Mouse (Mus musculus) MEL-GATA-1-ER (cell line): Measurements from ENCODE around the gene Hist3h2a.

Source experiments
- DNase-seq: peaks from one replicate; pipeline ENCODE4 v3.0.0-alpha.2; 2012; ENCODE audit warnings: low read depth; ENCODE audit errors: extremely low read depth

Gene Hist3h2a

DNA sequence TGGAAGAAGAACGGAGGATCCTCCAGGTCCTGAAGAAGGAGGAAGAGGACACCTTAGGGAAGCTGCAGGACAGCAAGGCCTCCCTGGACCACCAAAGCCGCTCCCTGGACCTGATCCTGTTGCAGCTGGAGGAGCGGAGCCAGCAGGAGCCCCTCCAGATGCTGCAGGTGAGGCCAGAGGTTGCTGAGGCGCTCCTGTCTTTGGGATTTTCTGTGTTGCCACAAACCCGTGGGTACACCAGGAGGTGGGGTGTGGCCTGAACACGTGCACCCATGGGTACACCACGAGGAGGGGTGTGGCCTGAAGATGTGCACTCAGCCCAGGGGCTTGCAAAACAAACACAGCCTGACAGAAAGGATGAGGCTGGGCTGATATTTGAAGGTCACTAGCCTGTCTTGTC lies 14.1 kb downstream of the Hist3h2a start:
- DNase-seq = no peak

DNA sequence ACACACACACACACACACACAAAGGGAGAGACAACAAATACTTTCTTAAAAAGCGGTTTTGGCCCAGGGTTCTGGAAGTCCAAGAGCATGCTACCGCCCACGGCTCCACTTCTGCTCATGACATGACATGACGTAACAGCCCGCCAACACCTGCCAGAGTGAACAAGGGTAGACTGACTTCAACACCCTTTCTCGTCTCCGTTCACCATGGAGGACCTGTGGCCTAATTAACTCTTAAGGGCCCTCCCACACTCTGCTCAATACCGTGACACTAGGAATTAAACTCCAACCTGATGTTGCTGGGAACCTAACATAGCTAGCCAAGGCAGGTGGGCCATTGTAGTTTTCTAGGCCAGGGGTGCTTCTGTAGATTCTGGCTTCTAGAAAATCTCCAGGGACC lies 14.5 kb downstream of the Hist3h2a start:
- DNase-seq = no peak

DNA sequence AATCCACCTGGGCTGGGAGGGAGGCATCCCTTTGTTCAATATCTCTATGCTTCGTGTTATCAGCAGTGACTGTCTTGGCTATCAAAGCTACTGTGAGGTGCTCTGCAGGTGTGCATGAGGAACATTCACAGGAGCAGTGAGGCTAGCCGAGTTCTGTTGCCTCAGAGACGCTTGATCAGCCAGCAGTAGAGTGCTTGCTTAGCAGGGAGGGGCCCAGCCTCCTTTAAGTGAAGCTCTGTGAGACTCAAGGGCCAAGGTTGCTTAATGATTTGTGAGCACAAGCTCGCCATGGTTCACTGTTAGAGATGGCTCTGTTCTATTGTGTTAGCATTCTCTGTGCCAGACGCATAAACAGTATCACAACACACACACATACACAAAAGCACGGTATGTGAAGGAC lies 15.2 kb downstream of the Hist3h2a start:
- no peak for DNase-seq

DNA sequence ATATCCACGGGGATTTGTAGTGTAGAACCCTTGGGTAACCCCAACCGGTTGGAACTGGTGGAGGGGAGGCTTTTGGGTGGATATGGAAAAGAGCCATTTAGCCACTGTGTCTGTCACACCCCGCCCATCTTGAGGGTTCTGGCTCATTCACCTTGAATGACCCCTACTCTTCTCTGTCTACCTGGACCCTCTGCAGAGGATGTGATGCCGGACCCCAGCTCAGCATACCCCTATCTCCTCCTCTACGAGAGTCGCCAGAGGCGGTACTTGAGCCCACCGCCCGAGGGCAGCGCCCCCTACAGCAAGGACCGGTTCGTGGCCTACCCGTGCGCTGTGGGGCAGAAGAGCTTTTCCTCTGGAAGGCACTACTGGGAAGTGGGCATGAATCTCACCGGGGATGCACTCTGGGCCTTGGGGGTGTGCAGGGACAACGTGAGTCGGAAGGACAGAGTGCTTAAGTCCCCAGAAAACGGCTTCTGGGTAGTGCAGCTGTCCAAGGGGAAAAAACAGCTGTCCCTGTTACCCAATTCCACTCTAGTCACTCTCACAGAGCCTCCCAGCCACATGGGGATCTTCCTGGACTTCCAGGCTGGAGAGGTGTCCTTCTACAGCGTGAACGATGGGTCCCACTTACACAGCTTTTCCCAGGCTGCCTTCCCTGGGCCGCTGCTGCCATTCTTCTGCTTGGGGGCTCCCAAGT lies 16.5 kb downstream of the Hist3h2a start:
- DNase-seq = no peak

DNA sequence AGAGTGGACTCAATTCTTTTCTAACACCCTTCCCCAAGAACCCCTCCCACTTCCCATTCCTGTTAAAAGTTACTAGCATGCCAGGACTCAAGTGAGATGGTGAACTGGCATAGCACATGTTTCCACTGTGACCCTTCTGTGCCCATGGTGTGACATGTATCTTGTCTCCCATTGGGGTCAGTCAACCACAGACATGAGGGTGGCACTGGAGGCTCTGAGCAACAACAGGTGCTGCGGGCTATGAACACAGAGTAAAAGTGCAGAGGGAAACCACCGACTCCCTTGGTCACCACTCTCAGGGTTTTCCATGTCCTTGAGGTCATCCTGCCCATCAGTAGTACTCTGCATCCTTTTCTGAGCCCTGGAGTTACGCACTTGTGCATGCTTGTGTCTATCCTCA lies 17.3 kb downstream of the Hist3h2a start:
- no peak for DNase-seq

DNA sequence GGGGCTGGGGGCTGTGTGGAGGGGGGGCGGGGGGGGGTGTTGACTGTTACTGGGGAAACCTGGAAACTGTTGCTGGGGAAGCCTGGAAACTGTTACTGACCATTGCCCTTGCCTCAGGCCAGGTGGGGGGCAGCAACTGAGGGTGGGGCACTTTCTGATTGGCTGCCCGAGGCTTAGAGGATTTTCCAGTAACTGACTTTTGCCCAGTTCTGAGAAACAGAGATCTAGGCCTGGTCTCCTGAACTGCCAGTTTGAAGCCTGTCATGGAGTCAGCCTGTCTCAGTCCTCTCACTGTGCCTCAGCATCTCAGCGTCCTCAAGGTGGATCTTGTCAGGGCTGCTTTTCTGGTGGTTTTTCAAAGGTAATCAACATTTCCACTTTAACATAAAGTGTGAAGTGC lies 19.9 kb downstream of the Hist3h2a start:
- DNase-seq = no peak

DNA sequence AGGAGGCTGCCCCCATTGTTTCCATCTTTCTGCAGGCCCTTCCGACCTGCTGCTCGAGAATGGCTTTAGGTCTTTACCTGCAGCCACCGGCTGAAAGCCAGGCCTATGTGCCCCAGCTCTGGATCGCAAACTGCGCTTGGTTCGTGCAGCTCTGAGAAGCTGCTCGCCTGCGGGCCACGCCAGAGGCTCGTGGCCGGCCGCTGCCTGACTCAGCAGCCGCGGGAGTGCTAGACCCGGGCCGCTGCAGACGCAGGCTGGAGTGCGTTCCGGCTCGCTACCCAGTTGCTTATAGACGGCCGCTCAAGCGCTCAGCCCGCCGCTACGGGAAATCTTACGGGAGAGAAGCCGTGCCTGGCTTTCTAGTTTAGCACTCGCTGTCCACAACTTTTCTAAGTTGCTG lies 22.7 kb downstream of the Hist3h2a start:
- peak; percentile 9 for DNase-seq

DNA sequence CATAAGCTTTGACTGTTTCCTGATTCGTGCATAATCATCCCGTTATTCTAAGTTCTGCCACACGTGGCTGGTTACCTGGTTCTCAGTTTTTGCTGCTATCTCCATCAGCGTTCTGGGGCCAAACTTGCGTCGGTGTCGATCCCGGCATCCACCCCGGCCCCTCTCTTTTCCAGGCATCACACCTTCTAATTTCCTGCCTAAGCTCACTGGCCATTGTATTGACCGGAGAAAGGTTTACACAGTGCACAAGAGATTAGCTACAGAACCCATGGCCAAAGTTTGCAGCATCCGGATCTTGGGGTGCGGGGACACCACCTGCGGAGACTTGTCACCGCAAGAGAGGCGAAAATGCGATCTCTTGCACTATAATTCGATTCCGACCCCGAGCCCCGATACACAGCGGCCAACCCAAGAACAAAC lies 23.1 kb downstream of the Hist3h2a start:
- DNase-seq = peak; percentile 13

DNA sequence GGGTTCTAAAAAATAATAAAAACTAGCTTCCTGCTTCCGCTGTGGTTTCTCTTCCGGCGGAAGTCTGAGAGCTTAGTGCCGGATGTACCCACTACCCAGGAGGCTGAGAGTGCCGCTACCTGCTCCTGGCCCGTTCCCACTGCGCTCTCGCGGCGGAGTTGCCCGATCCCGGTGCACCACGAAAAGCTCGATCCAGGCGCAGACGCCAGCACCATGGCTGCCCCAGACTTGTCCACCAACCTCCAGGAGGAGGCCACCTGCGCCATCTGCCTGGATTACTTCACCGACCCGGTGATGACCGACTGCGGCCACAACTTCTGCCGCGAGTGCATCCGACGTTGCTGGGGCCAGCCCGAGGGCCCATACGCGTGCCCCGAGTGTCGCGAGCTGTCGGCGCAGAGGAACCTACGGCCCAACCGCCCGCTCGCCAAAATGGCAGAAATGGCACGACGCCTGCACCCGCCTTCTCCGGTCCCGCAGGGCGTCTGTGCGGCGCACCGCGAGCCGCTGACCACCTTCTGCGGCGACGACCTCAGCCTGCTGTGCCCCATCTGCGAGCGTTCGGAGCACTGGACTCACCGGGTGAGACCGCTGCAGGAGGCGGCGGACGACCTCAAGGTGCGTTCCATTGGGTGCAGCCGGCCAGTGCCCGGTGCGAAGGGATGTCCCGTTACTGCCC lies 23.7 kb downstream of the Hist3h2a start, which contains the start of gene Trim11:
Trim11 (plus strand) TSS at position 67 of the 679 bp plus-strand sequence.
- DNase-seq = peak; percentile 69

DNA sequence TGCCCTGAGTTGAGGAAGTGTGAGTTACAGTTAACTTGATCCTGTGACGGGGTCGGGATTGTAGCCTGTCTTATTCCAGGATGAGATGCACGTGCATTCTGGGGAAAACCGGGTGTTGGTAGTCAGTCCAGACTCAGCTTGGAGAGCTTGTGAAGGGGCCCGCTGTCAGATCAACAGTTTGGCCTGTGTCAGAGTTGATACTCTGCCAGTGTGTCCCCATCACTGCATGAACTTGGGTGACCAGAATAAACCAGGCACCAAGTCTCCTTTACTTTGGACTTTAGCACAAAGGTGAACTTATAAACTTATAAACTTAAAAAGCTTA lies 24.2 kb downstream of the Hist3h2a start:
- DNase-seq = peak; percentile 26

DNA sequence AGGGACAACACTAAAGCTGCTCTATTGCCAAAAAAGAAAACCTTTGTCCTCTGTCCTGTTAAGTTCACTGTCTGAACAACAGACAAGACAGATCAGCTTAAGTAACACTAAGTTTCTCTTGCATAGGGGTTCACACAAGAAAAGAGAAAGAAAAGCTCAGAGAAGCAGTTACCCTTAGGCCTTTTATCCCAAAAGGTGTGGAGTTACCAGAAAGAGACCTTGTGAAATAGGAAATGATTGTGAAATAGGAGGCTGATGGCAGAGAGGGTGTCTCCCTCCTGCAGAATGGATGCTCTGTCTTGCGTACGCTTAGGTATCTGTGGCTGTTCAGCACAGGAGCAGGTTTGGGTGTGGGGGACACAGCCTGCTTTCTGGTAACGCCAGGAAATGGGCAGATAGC lies 24.7 kb downstream of the Hist3h2a start:
- peak; percentile 18 for DNase-seq

DNA sequence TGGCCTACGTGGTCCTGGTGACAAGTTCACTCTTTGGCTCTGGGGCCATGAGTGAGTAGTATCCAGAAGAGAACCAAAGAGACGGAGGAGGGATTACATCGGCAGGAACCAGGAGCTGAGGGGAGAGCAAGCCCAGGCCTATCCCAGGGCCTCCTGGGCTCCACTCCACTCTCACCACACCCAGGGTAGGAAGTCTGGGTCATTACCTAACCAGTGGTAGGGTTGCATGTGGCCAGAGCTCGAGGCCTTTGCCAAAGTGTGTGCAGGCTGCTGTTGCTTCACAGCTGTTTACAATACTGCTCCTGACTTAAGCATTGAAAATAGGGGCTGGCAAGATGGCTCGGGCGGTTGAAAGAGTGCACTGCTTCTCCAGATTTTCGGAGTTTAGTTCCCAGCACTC lies 25.2 kb downstream of the Hist3h2a start:
- DNase-seq = no peak

DNA sequence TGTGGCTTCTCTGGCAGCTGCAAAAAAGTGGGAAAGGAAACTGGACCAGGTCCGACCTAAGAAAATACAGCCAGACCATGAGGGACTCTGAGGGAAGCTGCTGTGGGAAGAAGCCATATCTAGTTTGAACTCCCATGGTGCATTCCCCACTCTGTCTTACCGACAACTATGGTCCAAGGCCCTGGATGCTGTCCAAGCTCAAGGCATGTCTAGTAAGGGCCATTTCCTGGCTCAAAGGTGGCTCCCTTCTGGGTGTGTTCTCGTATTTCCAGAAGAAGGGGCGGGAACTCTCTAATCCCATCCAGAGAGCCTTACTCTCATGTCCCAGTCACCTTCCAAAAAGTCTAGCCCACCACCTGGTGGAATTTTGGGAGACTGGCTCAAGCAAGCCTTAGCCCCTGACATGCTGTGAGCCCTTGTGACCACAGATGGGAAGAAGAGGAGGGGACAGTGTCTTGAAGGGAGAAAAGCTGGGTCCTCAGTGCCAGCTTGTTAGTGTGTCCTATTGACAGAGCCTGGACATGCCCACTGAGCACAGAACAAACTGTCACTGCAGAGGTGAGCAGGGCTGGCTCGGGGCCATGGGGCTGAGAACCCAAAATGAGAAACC lies 26.0 kb downstream of the Hist3h2a start:
- DNase-seq = no peak

DNA sequence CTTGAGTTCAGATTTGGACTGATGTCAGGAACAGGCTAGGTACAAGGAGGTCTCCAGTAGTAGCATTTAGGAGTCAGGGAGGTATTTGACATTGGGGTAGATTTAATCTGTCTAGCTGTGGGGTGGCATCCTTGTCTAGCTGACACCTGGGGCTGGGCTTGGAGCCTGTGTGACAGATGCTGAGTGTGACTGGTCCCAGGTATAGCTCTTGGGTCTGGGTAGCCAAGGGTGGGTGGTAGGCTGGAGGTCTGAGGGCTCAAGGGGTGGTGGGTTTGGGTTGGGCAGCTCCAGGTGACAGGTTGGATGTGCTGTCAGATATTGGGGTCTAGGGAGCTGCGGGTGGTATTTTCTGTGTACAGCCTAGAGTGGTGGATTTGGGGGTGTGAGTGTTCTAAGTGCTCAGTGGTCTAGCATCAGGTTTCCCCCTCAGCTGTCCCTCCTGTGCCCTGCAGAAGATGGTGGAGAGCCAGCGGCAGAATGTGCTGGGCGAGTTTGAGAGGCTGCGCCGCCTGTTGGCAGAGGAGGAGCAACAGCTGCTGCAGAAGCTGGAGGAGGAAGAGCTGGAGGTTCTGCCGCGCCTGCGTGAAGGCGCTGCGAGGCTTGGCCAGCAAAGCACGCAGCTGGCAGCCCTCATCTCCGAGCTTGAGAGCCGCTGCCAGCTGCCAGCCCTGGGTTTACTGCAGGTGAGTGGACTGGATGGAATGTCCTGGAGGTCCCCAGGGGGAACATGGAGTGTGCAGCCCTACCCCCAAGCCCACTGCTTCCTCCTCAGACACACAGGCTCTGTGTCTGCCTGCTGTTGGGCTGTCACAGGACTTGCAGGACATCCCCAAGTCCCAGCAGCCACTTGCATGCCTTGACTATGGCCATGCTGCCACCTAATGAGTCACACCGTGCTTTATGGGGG lies 27.3 kb downstream of the Hist3h2a start:
- no peak for DNase-seq

DNA sequence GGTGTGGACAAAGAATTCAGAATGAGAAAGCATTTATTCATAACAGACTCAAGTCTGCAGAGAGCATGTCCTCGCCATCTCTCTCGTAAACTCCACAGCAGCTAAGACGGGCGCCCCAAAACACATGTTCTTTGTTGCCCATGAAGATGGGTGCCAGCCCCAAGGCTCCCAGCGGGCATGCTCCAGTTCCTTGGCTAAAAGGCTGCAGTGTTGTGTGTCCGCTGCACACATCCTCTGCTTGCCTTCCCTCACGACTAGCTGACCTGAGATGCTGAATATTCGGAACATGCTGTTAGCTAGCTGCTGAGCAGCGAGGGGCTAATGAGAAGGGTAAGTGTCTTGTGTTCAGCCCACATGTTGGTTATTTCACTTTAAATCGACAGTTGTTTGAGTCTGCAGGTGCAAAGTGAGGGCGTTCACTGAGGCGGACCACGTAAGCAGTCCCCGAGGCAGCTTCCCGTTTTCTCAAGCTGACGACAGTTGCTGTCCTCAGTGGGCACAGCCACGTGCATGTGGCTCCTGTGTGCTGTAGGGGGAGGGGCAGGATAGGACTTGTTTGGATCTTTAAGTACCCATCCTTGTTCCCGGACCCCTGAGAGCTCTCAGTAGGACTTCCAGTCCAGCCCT lies 28.1 kb downstream of the Hist3h2a start:
- DNase-seq = no peak

DNA sequence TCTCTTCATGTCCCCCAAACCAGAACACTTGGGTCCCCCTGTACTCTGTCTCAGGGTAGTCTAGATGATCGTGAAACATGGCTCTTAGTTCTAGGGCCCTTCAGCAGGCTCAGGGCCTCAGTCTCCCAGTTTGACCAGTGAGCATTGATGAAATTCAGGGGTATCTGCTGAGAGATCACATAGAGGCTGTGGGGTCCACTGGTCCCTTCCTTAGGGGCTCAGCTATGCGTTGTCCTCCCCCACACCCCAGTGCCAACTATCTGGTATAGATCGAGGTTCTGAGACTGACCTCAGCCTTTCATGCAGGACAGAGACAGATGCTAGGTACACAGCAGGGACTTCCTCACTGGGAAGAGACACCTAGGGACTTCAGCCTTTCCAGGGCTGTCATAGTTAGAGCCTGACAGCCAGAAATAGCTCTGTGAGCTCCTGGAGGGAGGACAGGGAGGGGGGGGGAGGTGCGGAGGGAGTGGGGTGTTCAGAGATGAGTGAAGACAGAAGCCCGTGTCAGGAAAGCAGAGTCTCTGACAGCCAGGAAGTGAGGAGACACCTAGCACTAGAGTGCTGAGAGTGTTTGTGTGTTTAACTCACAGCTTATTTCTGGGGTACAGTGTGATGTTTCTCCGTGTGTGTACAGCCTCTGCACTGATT lies 29.3 kb downstream of the Hist3h2a start:
- DNase-seq = no peak

DNA sequence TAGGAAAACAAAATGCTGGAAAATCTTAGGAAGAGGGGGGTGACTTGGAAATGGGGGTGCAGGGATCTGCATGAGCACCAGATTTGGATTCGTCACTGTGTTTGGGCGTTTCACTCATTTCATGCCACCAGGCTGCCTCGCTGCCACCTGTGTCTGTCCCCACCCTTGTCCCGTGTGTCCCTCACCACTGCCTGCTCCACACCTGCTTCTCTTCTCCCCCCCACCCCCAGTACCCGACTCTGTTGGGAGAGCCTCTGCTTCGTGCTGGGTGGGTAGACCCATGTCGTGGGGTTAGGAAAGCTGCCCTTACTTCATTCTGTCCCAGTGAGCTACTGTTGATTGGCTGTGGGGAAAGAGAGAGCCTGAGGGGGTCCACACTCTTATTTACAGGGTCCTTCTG lies 30.2 kb downstream of the Hist3h2a start:
- no peak for DNase-seq

DNA sequence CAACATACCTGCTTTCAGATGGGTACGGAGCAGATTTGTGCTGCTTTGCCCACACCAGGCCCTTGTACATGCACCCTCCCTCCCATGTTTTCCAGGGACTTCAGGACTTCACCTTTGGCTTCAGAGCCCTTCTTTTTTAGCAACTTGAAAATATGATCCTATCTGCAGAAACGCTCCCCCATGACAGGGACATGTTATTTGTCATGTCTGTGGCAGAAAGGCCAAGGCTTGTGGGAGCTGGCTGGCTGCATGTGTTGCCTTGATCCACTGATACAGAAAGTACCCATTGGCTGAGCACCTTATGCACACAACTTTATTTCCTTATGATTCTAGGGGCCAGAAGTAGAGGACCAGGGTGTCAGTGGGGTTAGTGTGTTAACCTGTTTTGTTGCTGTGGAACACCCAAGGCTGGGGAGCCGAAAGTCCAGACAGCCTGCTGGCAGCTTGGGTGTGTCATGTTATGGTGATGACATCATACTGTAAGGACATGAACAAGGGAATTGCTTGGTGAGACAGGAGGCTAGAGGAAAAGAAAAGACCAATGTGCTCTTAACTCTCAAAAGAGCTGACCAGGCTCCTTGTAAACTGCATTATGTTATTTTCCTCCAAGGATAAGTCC lies 30.9 kb downstream of the Hist3h2a start:
- no peak for DNase-seq

DNA sequence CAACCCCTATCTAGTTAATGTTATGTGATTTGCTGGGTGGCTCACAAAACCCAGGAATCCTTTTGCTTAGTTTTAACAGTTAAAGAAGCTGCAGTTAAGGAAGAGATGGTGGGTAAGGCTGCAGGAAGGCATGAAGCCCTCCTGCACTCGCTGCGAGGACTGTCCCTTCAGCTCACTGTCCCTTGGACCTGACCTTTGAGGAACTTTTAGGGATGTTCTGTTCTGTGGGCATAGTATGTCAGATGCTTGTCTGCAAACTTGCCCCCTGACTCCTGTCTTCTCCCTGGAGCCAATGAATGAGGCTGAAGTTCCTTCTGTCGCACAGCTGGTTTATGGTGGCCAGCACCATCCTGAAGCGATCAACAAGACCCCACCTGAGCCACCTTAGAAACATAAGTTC lies 34.7 kb downstream of the Hist3h2a start:
- no peak for DNase-seq

DNA sequence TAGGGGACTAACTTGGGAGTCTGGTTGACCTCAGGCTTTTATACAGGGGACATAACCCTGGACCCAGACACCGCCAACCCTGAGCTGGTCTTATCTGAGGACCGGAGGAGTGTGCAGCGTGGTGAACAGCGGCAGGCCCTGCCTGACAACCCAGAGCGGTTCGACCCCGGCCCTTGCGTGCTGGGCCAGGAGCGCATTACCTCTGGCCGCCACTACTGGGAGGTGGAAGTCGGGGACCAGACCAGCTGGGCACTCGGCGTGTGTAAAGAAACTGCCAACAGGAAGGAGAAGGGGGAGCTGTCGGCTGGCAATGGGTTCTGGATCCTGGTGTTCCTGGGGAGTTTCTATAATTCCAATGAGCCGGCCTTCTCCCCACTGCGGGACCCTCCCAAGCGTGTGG lies 35.7 kb downstream of the Hist3h2a start:
- DNase-seq = no peak
